Mouse (Mus musculus): ENCODE results near the gene Ncam1.

- TF ChIP-seq CTCF (IDR thresholded peaks at IDR 0.05; ENCODE audit: borderline replicate concordance, control insufficient read depth, extremely low read depth, insufficient read depth, low read length, poor library complexity) (no peak), POLR2A (IDR thresholded peaks at IDR 0.05; ENCODE audit: control insufficient read depth, extremely low read depth, insufficient read depth, low read length, poor library complexity) (no peak)
These were observed 262.1 kb downstream of the Ncam1 start for GRCm38 (mm10) chr9:49536593-49536992.

Measured in thymus, adult 2 months (tissue).